Mouse (Mus musculus): Measurements from ENCODE around the gene Palld. TPM values are rescaled to one million over a fixed set of nuclear protein-coding genes. Genes with fewer than 3 reads are reported as not detected.

The Palld gene
- total RNA-seq, 2 experiments from 2014 or later = 40.5 to 41.4 TPM

- no peak for DNase-seq (ENCODE audit: low spot score in 2 of 2)
Observed at GRCm38 (mm10) chr8:61868481-61868880, 34.0 kb downstream of the Palld start.

DNA sequence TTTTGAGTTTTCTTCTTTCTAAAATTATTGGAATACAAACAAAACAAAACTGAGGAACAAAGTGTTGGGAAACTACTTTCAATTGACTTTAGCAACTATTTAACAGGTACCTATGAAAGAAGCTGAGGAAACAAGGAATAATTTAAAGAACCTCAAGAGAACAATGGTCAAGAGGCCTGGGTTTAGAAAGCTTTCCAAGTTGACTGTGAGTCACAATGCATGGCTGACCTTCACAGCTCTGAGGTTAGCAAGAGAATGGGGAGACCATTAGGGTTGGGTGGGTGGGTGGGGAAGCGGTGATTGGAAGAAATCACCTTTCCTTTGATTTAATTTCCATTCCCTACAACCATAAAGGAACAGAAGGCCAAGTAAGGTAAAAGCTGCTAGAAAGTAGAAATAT lies 35.6 kb downstream of the Palld start:
- DNase-seq (ENCODE audit: low spot score in 2 of 2) = no peak

DNA sequence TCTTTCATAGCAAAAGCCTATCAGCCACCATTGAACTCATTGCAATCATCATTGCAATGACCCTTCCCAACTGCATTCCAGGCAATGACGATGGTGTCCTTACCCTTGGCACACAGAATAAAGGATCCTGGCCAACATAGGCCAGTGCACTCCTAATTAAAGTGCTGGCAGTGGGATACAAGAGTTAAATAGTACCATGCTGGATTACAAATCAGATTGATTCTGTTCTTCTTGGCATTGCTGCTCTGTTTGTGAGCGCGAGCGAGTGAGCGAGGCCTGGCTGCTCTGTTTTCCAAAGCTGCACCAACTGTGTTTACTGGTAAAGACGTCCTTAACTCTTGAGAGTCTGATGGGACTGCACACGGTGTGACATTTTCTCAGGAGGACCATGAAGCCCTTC lies 37.1 kb downstream of the Palld start:
- DNase-seq (ENCODE audit: low spot score in 2 of 2) = no peak

GRCm38 (mm10) chr8:61851270-61851669 lies 51.2 kb downstream of the Palld start:
- no peak for DNase-seq (ENCODE audit: low spot score in 2 of 2)

DNA sequence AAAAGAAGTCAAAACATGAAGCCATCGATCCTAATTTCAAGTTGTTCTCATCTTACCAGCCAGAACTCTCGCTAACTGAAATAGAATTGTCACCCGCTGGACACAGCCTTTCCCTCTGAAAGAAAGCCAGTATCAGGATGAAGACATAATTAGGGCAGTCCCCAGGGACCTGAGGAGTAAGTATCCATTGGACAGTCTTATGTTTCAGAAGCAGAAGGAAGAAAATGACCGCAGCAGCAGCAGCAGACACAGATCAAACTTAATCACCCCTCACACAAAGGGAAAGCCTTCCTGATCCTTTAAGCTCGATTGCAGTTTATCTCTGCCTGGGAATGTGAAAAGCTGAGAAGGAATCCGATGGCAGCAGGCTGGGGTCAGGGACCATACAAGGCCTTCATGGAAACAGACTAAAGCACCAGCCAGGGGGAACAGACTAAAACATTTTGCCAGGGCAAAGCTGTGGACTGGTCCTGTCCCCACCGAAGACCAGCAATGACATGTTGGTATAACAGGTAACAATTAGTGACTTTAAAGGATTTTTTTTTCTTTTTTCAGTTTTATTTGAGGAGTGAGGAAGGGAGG lies 53.8 kb downstream of the Palld start:
- DNase-seq (ENCODE audit: low spot score in 2 of 2) = no peak

DNA sequence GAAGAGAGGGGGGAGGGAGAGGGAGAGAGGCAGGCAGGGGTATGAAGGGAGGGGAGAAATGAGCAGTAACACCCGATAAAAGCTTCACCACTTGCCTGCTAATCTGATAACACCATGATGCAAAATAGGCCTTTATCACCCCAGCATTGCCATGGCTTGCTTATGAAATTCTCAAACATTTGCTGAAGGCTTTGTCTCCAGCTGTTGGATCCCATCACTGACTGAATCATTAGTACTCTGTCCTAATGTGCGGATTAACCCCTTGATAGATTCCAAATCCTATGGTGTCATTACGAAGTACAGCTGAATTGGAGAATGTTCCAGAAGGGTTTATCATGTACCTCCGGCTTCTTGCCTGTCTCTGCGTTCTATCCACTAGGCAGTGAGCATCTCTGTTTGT lies 55.0 kb downstream of the Palld start:
- no peak for DNase-seq (ENCODE audit: low spot score in 2 of 2)

DNA sequence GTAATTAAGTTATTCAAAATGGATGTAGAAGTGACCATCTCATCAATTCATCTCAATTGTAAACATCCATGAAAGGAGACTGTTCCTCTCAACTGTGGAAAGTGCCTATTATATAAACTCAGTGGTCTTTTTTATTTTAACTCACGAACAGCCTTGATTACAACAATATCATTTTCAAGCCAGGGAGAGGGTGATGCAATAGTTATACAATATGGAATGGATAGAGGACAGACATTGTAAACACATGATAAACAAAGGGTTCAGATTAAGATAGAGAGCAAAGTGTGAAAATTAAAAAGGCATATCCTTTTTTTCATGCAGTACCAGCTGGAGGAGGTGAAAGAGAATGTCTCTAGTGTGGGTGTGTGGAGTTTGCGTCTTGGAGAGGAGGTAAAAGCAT lies 57.5 kb downstream of the Palld start:
- no peak for DNase-seq (ENCODE audit: low spot score in 2 of 2)

GRCm38 (mm10) chr8:61844575-61844974 lies 57.9 kb downstream of the Palld start:
- DNase-seq (ENCODE audit: low spot score in 2 of 2) = no peak

DNA sequence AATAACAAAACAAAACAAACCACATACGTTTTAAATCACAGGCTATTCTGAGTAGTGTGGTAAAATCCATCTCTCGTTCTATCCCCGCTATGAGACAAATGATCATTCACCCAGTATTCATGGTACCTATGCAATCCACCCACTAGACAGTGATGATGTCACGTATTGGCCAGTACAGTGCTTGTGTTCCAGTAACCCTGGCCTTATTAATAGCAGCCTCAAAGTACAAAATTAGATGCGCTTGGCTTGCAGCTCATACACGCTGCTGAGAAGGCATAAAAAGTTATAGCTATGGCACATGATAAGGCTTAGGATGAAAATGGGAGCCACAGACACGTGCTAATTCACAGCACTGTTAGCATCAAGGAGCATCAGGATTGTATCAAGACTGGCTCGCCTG lies 58.7 kb downstream of the Palld start:
- DNase-seq (ENCODE audit: low spot score in 2 of 2) = no peak

GRCm38 (mm10) chr8:61833211-61833610 lies 69.3 kb downstream of the Palld start:
- no peak for DNase-seq (ENCODE audit: low spot score in 2 of 2)

GRCm38 (mm10) chr8:61831944-61832343 lies 70.5 kb downstream of the Palld start:
- DNase-seq (ENCODE audit: low spot score in 2 of 2) = no peak

- no peak for DNase-seq (ENCODE audit: low spot score in 2 of 2)
Observed at GRCm38 (mm10) chr8:61830821-61831220, 71.7 kb downstream of the Palld start.

DNA sequence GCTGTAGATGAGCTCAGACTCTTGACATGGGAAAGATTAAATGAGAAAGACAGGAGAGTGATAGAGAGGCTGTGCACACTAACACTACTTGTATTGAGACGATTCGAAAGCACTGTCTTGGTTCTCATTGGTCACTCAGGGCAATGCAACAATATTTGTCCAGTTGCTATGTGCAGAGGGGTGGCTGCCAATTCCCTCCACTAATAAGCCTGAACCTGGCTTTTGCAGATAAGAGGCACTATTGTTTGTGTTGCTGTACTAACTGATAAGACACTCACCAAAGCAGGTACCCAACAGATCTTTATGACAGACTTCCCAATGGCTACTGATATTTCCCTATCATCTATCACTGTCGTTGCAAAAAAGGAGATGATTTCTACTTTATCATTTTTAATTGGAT lies 77.9 kb downstream of the Palld start:
- no peak for DNase-seq (ENCODE audit: low spot score in 2 of 2)

GRCm38 (mm10) chr8:61823157-61823556 lies 79.3 kb downstream of the Palld start:
- no peak for DNase-seq (ENCODE audit: low spot score in 2 of 2)

- DNase-seq (ENCODE audit: low spot score in 2 of 2) = no peak
Observed at GRCm38 (mm10) chr8:61803764-61804163, 98.7 kb downstream of the Palld start.

DNA sequence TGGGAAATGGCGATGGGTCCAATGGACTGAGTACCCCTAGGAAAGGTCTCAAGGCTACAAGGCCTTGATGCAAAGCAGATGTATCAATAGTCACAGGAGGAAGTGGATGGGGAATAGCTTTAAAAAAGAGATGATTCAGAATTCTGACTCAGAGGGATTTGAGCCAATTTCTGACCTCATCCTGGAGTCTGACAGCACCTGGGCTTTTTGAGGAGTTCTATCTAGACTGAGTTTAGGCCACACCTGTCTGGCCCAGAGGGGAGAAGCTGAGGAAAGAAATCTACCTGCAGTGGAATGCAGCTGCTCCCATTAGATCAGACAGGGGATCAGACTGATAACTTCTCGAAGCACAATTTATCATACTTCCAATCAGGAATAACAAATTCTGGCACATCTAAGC lies 99.7 kb downstream of the Palld start:
- DNase-seq (ENCODE audit: low spot score in 2 of 2) = no peak

DNA sequence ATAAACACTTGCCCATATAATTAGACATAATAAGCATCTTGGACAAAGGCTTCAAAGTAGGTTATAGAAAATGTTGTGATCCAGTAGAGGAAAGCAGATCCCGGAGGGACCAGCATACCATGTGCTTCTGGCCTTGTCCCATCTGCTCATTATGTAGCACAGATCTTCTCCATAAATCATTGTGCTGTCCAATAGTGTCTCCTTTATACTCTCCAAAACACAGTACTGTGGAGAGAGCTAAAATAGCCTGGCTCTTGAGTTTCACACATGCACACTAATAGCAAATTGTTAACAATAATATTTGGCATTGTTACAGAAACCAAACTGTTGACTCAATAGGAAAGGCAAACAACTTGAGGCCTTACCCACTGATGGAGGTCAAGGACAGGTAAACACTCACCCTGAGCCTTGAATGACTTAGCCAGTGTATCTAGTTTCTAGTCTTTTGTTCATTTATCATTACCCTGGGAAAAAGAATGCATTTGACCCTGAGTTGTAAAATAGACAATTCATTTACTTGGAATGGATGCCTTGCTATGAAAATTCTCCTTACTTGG lies 105.0 kb downstream of the Palld start:
- no peak for DNase-seq (ENCODE audit: low spot score in 2 of 2)

- no peak for DNase-seq (ENCODE audit: low spot score in 2 of 2)
Observed at GRCm38 (mm10) chr8:61796537-61797050, 105.9 kb downstream of the Palld start.

GRCm38 (mm10) chr8:61789946-61790345 lies 112.5 kb downstream of the Palld start:
- no peak for DNase-seq (ENCODE audit: low spot score in 2 of 2)

GRCm38 (mm10) chr8:61789289-61789688 lies 113.2 kb downstream of the Palld start:
- no peak for DNase-seq (ENCODE audit: low spot score in 2 of 2)

DNA sequence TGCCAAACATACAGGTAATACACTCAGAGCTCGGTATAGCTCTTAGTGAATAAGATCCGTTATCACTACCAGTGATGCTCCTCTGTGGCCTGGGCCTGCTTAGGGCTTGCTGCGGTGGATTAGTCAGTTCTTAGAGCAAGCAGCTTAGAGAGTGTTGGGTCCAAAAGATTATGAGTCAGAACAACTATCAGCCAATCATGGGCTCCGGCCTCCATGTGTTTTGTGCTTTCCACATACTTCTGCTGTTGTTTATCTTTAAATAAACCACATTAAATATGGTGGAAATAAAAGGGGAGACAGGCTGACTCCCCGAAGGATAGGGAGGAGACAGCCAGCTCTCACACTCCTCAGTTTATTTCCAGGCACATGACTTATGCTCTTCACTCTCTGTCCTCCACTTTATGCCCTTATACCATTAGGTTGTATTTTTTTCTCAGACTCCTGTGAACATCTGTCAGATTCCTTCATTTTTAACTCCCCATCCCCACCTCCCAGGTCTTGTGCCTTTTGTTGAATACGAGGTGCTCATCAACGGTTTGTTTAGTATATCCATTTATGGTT lies 119.5 kb downstream of the Palld start:
- no peak for DNase-seq (ENCODE audit: low spot score in 2 of 2)

DNA sequence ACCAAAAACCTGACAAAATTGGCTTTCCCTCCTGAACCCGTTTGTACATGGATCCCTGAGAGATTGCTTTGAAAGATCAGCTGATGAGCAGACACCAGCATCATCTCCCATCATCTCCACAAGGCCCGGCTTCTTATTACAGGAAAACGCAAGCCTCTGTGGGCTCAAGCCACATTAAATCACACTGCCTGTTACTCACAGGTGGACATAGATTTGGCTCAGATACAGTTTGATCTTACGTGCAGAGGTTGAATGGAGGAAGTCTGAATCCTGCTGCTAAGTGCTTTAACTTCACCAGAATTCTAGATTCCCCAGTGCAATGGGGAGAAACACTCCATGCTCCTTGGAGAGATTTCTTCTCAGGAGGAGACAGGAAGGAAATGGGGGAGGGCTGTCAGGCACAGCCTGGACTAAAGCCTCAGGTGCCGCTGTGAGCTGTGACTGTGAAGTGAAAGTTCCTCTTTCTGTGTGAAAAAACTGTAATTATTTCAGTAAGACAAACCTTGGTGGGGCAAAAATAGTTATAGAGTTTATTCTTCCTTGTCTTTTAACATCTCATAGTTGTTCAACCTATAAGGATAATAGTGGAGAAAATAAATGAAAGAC lies 121.7 kb downstream of the Palld start:
- no peak for DNase-seq (ENCODE audit: low spot score in 2 of 2)

DNA sequence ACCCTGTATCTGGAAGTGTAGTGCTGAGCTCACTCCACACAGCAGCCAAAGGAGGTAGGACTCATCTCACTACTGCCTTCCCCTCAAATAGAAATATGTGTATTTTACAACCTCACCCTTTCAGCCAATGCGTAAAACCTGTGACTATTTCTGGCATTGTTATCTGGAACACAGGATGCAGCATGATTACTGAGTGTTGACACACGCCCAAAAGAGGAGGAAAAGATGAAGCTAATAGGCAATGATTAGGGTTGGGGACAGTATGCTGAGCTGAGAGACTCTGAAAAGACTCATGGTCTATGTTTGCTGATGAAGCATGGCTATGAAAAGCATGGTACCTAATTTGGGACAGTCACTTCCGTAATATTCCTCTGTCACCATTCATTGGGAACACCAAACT lies 124.3 kb downstream of the Palld start:
- no peak for DNase-seq (ENCODE audit: low spot score in 2 of 2)

All from adrenal gland, postnatal 4 days (tissue).